Mouse (Mus musculus) bone marrow, adult 2 months (tissue): Measurements from ENCODE around the gene Gm12830. TPM values are rescaled to one million over a fixed set of nuclear protein-coding genes. Genes with fewer than 3 reads are reported as not detected.

Experiments used
- H3K27ac ChIP-seq: fragments of 200-500 bp; 2 replicates; pipeline ENCODE4 v1.5.1; 2012; ENCODE audit warnings: low read depth, mild to moderate bottlenecking, control low read depth, inconsistent platforms, low read length; ENCODE audit not compliant: control insufficient read depth, poor library complexity, insufficient read depth
- H3K4me1 ChIP-seq: fragments of 200-500 bp; 2 replicates; pipeline ENCODE4 v1.6.1; 2011; ENCODE audit warnings: low read length; ENCODE audit not compliant: control insufficient read depth, insufficient read depth
- H3K4me3 ChIP-seq: fragments of 200-500 bp; replicated peaks from 2 replicates; pipeline ENCODE3; 2011; ENCODE audit warnings: mild to moderate bottlenecking, low read depth, low read length, control low read depth; ENCODE audit not compliant: control insufficient read depth
- CTCF ChIP-seq: fragments of 200-500 bp; IDR thresholded peaks from 2 replicates; pipeline ENCODE4 v1.5.1; 2011; ENCODE audit warnings: low read length, control low read depth; ENCODE audit not compliant: control insufficient read depth, insufficient read depth
- POLR2A ChIP-seq: fragments of 200-500 bp; IDR thresholded peaks from 2 replicates; pipeline ENCODE4 v1.6.1; 2011; ENCODE audit warnings: low read depth, mild to moderate bottlenecking, control low read depth, low read length, borderline replicate concordance; ENCODE audit not compliant: control insufficient read depth
- WGBS: fragments of 180-500 bp; shearing (Covaris S2); methylation state at CpG from one replicate; pipeline ENCODE4 v1.1.7; 2018; 5-methylcytosine and 5-hydroxymethylcytosine counted together
- polyA plus RNA-seq: library from polyadenylated mRNA; stranded (reverse); fragments of >200 nt; gene quantifications from 2 replicates; pipeline ENCODE4 v1.2.4, GENCODE M21; 2011; ENCODE audit warnings: low replicate concordance; ENCODE audit not compliant: missing spikeins, insufficient read depth, insufficient read length

Gene Gm12830
- polyA plus RNA-seq, 1 experiment: not detected

DNA sequence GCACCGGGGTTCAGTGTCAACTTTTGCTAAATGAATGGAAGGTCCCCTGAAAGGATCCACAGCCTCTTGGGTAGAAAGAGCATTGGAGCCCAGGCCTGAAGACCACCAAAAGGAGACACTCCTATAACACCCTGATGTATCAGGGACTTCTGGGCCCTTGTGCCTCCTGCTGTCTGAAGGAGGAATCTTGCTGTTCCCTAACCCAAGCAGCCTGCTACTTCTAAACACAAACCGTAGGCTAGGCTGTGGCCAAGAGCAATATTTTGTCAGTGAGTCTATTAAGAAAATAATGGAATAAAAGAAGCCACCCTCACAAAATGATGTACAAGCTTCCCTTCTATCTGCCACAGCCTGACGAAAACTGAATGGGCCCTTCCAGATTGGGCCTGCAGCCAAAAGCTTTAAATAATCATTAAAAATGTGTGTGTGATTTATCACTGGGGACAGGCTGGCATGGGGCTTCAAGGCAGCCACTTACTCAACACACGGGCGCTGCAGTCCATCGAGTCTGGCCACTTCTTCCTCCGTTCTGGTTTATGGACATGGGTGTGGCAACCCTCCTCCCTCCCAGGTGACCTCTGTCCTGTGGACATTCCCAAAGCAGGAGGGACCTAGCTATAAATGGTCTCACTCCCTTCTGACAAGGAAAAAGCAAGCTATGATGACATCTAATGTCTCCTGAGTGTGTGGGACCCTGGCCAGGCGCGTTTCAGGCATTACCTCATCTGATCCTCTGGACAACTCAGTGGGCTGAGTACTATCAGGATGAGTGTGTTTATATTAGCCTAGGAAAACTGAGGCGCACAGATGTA lies 13.5 kb downstream of the Gm12830 start:
- 78% methylated on average over 10 of the region's 10 CpGs for WGBS
- no peak overlapping the region for H3K27ac ChIP-seq
- TF ChIP-seq CTCF (no peak), POLR2A (no peak)
- H3K4me1 ChIP-seq: no peaks in the 10 kb centered on the region
- no peak overlapping the region for H3K4me3 ChIP-seq

DNA sequence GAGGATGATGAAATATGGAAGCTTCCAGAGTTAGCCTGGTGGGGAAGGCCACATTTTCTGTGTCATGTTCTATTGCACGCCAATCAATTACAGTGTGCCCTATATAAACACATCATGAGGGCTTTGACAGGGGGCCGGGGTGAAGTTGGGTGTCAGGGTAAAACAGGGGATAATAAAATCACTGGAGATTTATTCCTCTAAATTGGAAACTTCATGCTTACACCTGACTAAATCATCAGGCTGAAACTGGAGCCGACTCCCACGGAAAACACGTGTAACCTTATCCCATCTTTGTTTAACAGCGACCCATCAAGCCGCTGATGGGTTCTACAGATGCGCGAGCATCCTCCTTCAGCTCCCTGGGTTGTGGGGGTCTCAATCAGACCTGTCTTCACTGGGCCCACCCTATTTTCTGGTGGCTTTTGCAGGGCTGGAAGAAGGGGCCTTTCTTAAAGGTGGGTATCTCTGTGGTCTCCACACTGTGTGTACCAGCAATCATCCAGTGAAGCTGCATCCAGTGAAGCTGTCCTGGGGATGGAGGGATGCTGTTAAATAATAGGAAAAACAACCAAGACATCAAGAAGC lies 19.9 kb downstream of the Gm12830 start:
- Histone ChIP-seq H3K27ac (no peak overlapping the region), H3K4me1 (no peaks in the 10 kb centered on the region), H3K4me3 (no peak overlapping the region)
- TF ChIP-seq CTCF: no peak
- TF ChIP-seq POLR2A: no peak
- 66% methylated on average over 9 of the region's 9 CpGs for WGBS

DNA sequence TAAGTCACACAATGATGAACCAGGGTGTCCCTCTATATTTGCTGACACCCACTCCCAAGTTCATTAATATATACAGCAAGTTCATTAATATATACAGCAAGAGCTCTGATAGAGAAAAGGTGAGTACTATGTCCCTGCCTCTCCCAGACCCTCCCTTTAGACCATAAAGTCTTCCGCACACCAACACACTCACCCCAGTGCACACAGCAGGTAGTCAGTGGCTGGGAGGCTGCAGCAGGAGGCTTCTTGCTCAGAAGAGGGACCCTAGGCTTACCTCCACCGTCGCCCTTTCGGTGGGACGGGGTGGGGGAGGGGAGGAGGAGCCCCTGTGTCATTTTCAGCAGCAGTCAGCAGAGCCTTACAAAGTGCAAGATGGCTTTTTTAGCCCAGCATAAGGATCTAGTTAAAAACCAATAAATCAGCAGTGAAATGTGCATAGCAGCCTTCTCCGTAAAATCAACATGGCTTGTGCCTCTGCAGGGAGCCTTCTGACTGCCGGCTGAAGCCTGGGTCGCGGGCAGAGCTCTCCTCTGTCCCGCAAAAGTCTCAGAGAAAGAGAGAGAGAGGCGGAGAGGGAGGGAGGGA lies 20.9 kb downstream of the Gm12830 start:
- 21% methylated on average over 9 of the region's 11 CpGs for WGBS

DNA sequence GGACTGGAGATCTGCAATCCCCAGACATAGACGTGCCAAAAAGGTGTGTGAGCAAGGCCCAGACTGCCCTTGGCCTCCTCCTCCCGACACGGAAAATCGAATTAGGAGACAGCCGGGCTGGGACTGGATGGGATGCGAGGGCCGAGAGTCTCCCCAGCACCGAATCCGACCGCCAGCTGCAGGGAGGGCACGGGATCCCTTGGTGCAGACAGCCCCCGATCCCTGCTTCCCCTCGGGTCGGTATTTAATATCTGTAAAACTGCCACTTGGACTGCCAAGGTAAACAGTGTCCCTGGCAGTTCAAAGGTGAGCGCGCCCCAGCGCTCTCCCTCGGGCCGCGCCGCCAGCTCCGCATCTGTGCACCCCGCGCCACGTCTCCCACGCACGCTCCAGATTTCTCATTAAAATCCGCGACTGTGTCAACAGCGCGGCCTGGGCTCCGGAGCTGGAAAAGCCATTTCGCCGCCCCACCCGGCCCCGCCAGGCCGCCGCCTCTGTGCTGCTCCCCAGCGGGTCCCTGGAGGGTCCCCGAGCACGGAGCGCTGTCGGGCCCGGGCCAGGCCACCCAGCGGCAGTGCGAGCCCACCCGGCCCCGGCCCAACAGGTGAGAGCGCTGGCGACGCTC lies 21.7 kb downstream of the Gm12830 start:
- Histone ChIP-seq H3K4me1 (no peaks in the 10 kb centered on the region), H3K4me3 (no peak overlapping the region), H3K27ac (no peak overlapping the region)
- TF ChIP-seq CTCF (no peak), POLR2A (no peak)
- 5% methylated on average over 51 of the region's 51 CpGs for WGBS

More for the DNA sequence above, 20.9 kb downstream of the Gm12830 start:
- Histone ChIP-seq H3K27ac (no peak overlapping the region), H3K4me3 (no peak overlapping the region), H3K4me1 (no peaks in the 10 kb centered on the region)
- TF ChIP-seq CTCF: no peak
- TF ChIP-seq POLR2A: no peak

DNA sequence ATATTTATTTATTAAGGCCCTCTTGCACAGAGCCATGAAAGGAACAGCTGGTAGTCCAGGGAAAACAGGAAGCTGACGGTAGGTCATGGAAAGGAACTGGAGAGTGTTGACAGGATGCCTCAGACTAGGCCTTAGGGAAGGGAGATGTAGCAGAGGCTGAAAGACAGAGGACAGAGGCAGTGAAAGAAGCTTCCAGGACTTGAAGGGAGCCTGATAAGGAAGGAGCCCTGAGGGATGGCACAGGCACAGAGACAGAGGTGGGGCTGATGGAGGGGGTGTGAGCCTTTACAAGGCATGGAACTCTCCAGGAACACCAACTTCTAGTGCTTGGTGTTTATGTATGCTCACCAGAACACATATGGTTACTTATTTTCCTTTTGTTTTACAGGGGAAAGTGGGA lies 23.1 kb downstream of the Gm12830 start:
- no peak overlapping the region for H3K27ac ChIP-seq
- no peaks in the 10 kb centered on the region for H3K4me1 ChIP-seq
- 61% methylated on average over 1 of the region's 1 CpGs for WGBS
- TF ChIP-seq CTCF: no peak
- TF ChIP-seq POLR2A: no peak
- no peak overlapping the region for H3K4me3 ChIP-seq

DNA sequence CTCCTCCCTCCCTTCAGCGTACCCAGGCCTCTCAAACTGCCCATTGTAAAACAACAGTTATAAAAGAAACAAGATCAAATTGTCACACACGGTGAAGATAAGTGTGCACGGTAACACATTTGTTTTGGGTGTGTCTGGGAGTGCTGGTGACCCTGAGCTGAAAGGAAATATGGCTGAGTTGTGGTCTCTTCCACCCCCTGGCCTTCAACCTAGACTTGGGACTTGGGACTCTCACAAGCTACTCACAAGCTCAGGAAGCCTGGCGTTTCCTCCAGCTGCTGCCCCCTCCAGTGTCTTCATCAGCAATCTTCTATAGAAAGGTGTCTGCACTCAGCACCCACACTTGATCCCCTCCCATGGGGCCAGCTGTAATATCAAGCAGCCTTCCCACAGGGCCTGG lies 24.1 kb downstream of the Gm12830 start:
- 55% methylated on average over 4 of the region's 4 CpGs for WGBS
- Histone ChIP-seq H3K4me1 (no peaks in the 10 kb centered on the region), H3K4me3 (no peak overlapping the region), H3K27ac (no peak overlapping the region)
- no peak for TF ChIP-seq POLR2A
- no peak for TF ChIP-seq CTCF

DNA sequence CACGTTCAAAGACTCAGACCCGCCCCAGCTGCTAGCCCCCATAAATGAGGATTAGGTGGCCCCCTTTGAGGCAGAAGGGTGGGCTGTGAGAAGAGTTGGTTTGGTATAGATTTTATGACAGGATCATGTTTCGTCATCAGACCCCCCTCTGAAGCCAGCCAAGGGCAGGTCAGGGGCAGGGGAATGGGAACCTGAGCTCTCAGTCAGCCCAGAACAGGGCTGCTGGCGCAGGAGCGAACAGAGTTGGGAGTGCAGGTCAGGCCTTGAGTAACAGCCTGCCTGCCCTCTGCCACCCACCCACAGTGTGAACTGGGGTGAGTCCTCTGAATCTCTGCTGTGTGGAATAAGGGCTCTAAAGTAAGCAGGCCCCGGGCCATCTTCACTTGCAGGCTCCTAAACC lies 25.2 kb downstream of the Gm12830 start:
- H3K27ac ChIP-seq: no peak overlapping the region
- H3K4me1 ChIP-seq: no peaks in the 10 kb centered on the region
- no peak overlapping the region for H3K4me3 ChIP-seq
- WGBS: 86% methylated on average over 6 of the region's 6 CpGs
- TF ChIP-seq POLR2A (no peak), CTCF (no peak)

DNA sequence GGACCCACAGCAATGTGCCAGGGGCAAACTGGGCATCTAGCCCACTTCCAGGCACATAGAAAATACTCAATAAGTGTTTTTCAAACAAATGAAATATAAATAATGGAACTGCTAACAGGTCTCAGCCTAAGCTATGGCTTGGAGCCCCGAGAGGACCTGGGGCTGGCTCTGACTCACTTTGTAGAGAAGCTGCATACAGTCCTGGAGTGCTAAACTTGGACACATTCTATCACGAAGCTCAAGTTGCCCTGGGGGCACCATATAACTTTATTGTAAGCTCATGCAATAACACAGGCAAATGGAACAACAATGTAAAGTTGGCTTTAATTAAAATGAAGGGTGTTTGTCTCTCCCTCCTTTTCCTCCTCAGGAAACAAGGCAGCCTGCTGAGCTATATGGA lies 32.4 kb downstream of the Gm12830 start:
- no peak for TF ChIP-seq CTCF
- TF ChIP-seq POLR2A: no peak
- 66% methylated on average over 2 of the region's 2 CpGs for WGBS
- Histone ChIP-seq H3K4me3 (no peak overlapping the region), H3K27ac (no peak overlapping the region), H3K4me1 (no peaks in the 10 kb centered on the region)
